Mouse (Mus musculus) liver, embryonic 14.5 days (tissue): ENCODE results near the gene Shroom1. TPM values are rescaled to one million over a fixed set of nuclear protein-coding genes. Genes with fewer than 3 reads are reported as not detected.

Experiments
- ATAC-seq: fragments of 200-750 bp; cut with Nextera tagmentation; 2 replicates; pipeline ENCODE4 v1.8.0; 2017; ENCODE audit warnings: moderate number of reproducible peaks, mild to moderate bottlenecking, moderate library complexity; ENCODE audit not compliant: insufficient read depth
- DNase-seq, 3 experiments: peaks; one replicate each; pipeline ENCODE4 v3.0.0-alpha.2; 2012 to 2013; ENCODE audit warnings: low read depth in 3 of 3, low spot score in 3 of 3
- H3K27ac ChIP-seq: fragments of 300-500 bp; sonication (generic); 2 replicates; pipeline ENCODE4 v1.5.1; 2014; ENCODE audit warnings: moderate library complexity, mild to moderate bottlenecking, control low read depth, inconsistent platforms
- H3K27me3 ChIP-seq: fragments of 300-500 bp; sonication (generic); 2 replicates; pipeline ENCODE4 v1.6.1; 2014; ENCODE audit warnings: mild to moderate bottlenecking, low read length, moderate library complexity; ENCODE audit not compliant: control insufficient read depth, insufficient read depth
- H3K36me3 ChIP-seq: fragments of 300-500 bp; sonication (generic); replicated peaks from 2 replicates; pipeline ENCODE4 v1.6.1; 2014; ENCODE audit warnings: low read depth; ENCODE audit not compliant: control insufficient read depth, insufficient read depth
- H3K4me1 ChIP-seq, 2 experiments: fragments of 200-500 bp in 1 of 2; fragments of 300-500 bp in 1 of 2; sonication (generic) in 1 of 2; replicated peaks; 2 replicates each; pipeline ENCODE4 v1.6.1; 2012 to 2014; ENCODE audit warnings: antibody characterized with exemption in 1 of 2, inconsistent platforms in 1 of 2, low read length in 1 of 2; ENCODE audit not compliant: control insufficient read depth in 2 of 2, insufficient read depth in 2 of 2
- H3K4me2 ChIP-seq: fragments of 300-500 bp; sonication (generic); 2 replicates; pipeline ENCODE4 v1.6.1; 2014; ENCODE audit warnings: low read depth, mild to moderate bottlenecking, control low read depth, moderate library complexity
- H3K4me3 ChIP-seq, 2 experiments: fragments of 200-500 bp in 1 of 2; fragments of 300-500 bp in 1 of 2; sonication (generic) in 1 of 2; 2 replicates each; pipeline ENCODE4 v1.5.1; 2012 to 2014; ENCODE audit warnings: low read depth in 2 of 2, low read length in 2 of 2, mild to moderate bottlenecking in 2 of 2, control low read depth in 1 of 2, inconsistent platforms in 1 of 2, moderate library complexity in 1 of 2; ENCODE audit not compliant: insufficient read depth in 1 of 2
- H3K9ac ChIP-seq: fragments of 300-500 bp; sonication (generic); replicated peaks from 2 replicates; pipeline ENCODE4 v1.6.1; 2014; ENCODE audit warnings: mild to moderate bottlenecking, control low read depth, moderate library complexity
- H3K9me3 ChIP-seq: fragments of 300-500 bp; sonication (generic); 2 replicates; pipeline ENCODE4 v1.6.1; 2016; ENCODE audit warnings: low read length, mixed read lengths; ENCODE audit not compliant: control insufficient read depth
- CTCF ChIP-seq: IDR thresholded peaks from 2 replicates; pipeline ENCODE4 v1.5.1; 2016; ENCODE audit warnings: antibody characterized with exemption, low read depth, control low read depth
- EP300 ChIP-seq: IDR thresholded peaks from 2 replicates; pipeline ENCODE4 v1.6.1; 2016; ENCODE audit warnings: antibody characterized with exemption, low read depth
- WGBS: fragments of 180-500 bp; shearing (Covaris S2); extraction: QIAGEN DNeasy Blood & Tissue Kit; methylation state at CpG from one replicate; pipeline ENCODE4 v1.1.7; 2014; ENCODE audit not compliant: insufficient replicate concordance; 5-methylcytosine and 5-hydroxymethylcytosine counted together
- polyA plus RNA-seq, 2 experiments: library from polyadenylated mRNA; depleted of rRNA in 1 of 2; stranded (reverse) in 1 of 2; unstranded in 1 of 2; fragments of >200 nt; fragmentation: Nextera tagmentation in 1 of 2; extraction: Ambion mirVana in 1 of 2; gene quantifications; 2 replicates each; pipeline versions ENCODE4 v1.2.1 to v1.2.3; 2012 to 2014

Shroom1 gene
- polyA plus RNA-seq, 2 experiments, result 1.5 to 1.7 TPM

DNA sequence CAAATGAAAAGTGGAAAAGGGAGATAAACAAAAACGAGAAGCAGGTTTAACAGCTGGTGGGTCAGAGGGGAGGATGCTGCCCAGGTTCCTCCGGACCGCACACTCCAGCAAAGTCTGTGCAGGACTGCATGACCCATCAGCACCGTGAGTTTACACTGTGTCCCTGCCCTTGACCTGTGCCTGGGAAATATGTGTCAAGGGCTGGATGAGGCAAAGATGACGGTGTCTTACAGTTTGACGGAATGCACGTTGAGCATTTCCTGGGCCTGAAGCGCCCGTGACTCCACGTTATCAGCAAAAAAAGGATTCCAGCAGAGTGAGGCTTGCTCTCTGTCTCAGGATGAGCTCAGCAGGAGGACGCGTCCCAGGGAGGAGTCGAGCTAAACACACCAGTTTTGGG is 11.4 kb upstream of the Shroom1 start:
- Histone ChIP-seq H3K4me3 (no peak overlapping the region), H3K4me2 (no peak overlapping the region), H3K4me1 (peaks cover 0 to 19% of the 10 kb centered on the region in 2 experiments; a peak in 3 of 4 replicates), H3K9me3 (no peaks in the 10 kb centered on the region), H3K27me3 (no peaks in the 10 kb centered on the region; the same call in 1 of the 2 replicates), H3K27ac (no peak overlapping the region), H3K9ac (no peak overlapping the region), H3K36me3 (no peaks in the 10 kb centered on the region)
- no peak for ATAC-seq
- no peak for TF ChIP-seq CTCF
- no peak for TF ChIP-seq EP300
- DNase-seq, result no peak
- WGBS, result 58% methylated on average over 13 of the region's 13 CpGs

DNA sequence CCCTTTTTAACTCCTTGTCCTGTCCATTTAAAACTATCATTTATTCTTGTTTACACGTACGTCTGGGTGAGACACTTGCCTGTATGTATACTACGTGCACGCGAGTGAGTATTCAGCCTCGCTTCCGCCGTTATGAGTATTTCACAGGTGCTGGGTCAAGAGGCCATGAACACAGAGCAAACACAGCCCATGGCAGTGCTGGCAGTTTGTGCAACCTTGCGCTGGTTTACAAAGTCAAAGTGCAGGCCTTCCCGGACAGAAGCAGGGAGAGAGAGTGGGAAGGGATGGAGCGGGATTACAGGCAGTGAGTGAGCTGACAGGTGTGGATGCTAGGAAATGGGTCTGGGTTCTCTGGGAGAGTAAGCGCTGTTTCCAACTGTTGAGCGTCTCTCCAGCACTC is 10.8 kb upstream of the Shroom1 start:
- H3K4me2 ChIP-seq, result no peak overlapping the region
- no peaks in the 10 kb centered on the region for H3K9me3 ChIP-seq
- TF ChIP-seq EP300, result no peak
- TF ChIP-seq CTCF, result no peak
- peaks cover 0 to 19% of the 10 kb centered on the region in 2 experiments; a peak in 3 of 4 replicates for H3K4me1 ChIP-seq
- no peaks in the 10 kb centered on the region for H3K36me3 ChIP-seq
- 0 out of 2 replicates have a peak, but pooled peaks have one; percentile 36 for ATAC-seq
- no peak overlapping the region for H3K27ac ChIP-seq
- WGBS, result 81% methylated on average over 13 of the region's 13 CpGs
- H3K4me3 ChIP-seq, result no peak overlapping the region
- DNase-seq, result peak in 1 of 3 experiments; percentile 28
- no peak overlapping the region for H3K9ac ChIP-seq
- H3K27me3 ChIP-seq, result peaks cover under 1% of the 10 kb centered on the region; the same call in 1 of the 2 replicates

DNA sequence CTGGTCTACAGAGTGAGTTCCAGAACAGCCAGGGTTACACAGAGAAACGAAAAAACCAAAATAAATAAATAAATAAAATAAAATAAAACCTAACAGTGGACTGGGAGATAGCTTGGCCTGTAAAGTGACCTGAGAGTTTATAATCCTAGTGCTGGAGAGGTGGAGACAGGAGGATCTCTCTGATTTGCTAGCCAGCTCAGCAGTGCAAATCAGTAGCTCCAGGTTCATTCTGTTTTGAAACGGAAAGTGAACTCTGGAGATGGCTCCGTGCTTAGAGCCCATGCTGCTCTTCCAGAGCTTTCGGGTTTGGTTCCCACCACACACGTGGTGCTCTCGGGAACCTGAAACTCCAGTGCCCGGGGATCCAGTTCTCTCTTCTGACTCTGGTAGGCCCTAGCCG is 9.0 kb upstream of the Shroom1 start:
- TF ChIP-seq CTCF, result no peak
- TF ChIP-seq EP300, result no peak
- no peak for DNase-seq
- H3K4me1 ChIP-seq, result peaks cover 0 to 11% of the 10 kb centered on the region in 2 experiments; a peak in 3 of 4 replicates
- no peaks in the 10 kb centered on the region for H3K9me3 ChIP-seq
- ATAC-seq, result no peak
- no peak overlapping the region for H3K27ac ChIP-seq
- no peaks in the 10 kb centered on the region for H3K36me3 ChIP-seq
- peaks cover 3% of the 10 kb centered on the region; the same call in 1 of the 2 replicates for H3K27me3 ChIP-seq
- WGBS, result 73% methylated on average over 8 of the region's 8 CpGs
- no peak overlapping the region for H3K4me3 ChIP-seq
- H3K4me2 ChIP-seq, result no peak overlapping the region
- H3K9ac ChIP-seq, result no peak overlapping the region

DNA sequence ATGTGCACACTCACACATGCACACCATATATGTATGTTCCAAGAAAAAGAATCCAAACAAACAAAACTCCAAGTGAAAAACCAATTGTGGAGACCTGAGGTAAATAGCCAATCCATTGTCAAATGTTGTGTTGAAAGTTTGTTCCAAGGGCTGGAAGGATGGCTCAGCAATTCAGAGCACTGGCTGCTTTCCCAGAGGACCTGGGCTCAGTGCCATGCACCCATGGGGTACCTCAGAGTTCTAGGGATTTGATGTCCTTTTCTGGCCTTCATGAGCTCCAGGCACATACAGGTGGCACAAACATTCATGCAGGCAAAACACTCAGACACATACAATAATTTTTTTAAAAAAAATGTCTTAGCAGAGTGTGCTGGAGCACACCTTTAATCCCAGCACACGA is 8.5 kb upstream of the Shroom1 start:
- no peak overlapping the region for H3K27ac ChIP-seq
- H3K9ac ChIP-seq, result no peak overlapping the region
- no peaks in the 10 kb centered on the region for H3K9me3 ChIP-seq
- peaks cover 3% of the 10 kb centered on the region; the same call in 1 of the 2 replicates for H3K27me3 ChIP-seq
- H3K4me1 ChIP-seq, result peaks cover 0 to 11% of the 10 kb centered on the region in 2 experiments; a peak in 3 of 4 replicates
- H3K4me2 ChIP-seq, result no peak overlapping the region
- WGBS, result 80% methylated on average over 1 of the region's 1 CpGs
- DNase-seq, result no peak
- TF ChIP-seq CTCF, result no peak
- TF ChIP-seq EP300, result no peak
- H3K4me3 ChIP-seq, result no peak overlapping the region
- no peaks in the 10 kb centered on the region for H3K36me3 ChIP-seq
- no peak for ATAC-seq

DNA sequence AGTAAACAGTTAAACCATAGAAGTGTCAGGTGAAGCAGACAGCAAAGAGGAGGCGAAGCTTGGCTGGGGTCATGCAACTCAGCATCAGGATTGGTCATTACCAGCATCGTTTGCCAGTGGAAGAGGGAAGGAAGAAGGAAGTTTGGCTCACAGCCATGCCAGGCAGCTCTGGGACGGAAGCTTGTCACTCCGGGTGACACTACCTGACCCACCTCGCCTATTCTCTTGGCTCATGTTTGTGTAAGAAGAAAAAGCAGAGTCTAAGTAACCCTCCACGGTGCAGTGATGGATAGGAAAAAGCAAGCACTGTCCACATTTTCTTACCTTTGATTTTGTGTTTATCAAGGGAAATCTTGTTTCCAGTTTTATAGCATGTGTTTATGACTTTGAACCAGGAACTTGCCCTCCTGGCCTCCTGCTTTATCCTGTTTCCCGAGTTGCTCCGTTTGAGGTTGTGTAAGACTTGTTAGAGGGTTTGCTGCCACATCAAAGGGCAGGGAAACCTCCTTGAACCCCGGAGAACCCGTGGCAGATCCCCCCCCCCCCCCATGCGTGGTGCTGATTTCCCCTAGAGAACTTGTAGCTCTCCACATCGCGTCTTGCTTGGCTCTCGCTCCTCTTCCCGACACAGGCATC is 6.8 kb upstream of the Shroom1 start:
- TF ChIP-seq CTCF, result no peak
- no peak for TF ChIP-seq EP300

More for the DNA sequence above, 6.8 kb upstream of the Shroom1 start:
- no peak overlapping the region for H3K9ac ChIP-seq
- no peaks in the 10 kb centered on the region for H3K36me3 ChIP-seq
- no peaks in the 10 kb centered on the region for H3K9me3 ChIP-seq
- H3K27me3 ChIP-seq, result peaks cover 3% of the 10 kb centered on the region; the same call in 1 of the 2 replicates
- ATAC-seq (no peak), DNase-seq (no peak)
- H3K4me2 ChIP-seq, result no peak overlapping the region
- H3K27ac ChIP-seq, result no peak overlapping the region
- H3K4me3 ChIP-seq, result no peak overlapping the region
- 20% methylated on average over 15 of the region's 15 CpGs for WGBS
- H3K4me1 ChIP-seq, result peaks cover 0 to 9% of the 10 kb centered on the region in 2 experiments; a peak in 3 of 4 replicates
